Mouse (Mus musculus) cerebellum, postnatal 4 days (tissue): ENCODE results near the gene Tmem270.

Experiments used
- DNase-seq, 2 experiments: peaks; one replicate each; pipeline ENCODE4 v3.0.0; 2022; ENCODE audit warnings: low spot score in 2 of 2, mixed read lengths in 1 of 2

The Tmem270 gene

GRCm38 (mm10) chr5:134887447-134888335 lies 18.8 kb downstream of the Tmem270 start:
- DNase-seq, result no peak

DNA sequence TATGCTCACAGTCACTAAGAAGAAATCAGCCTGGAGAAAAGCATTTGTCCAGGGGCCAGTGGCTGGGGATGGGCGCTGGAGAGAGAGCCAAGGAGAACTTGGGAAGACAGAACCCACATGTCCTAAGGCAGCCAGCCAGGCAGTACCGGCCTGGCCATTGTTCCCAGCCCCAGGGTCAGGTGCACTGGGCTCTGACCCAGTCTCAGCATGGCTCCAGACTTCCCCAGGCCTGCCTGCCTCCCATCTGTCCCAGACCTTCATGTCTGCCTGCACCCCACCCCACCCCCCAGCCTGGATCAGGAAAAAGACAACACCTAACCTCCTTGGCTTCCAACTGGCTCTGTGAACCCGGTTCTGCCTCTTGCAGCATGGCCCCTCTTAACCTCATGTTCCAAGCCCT lies 23.5 kb downstream of the Tmem270 start:
- peak in 1 of 2 experiments; percentile 59 for DNase-seq

- DNase-seq, result no peak
Measured at GRCm38 (mm10) chr5:134876801-134877200, 29.7 kb downstream of the Tmem270 start.

- no peak for DNase-seq
Measured at GRCm38 (mm10) chr5:134875245-134875644, 31.3 kb downstream of the Tmem270 start.

- peak; percentile 39 to 80 for DNase-seq
Measured at GRCm38 (mm10) chr5:134873956-134874879, 32.3 kb downstream of the Tmem270 start.

- DNase-seq, result no peak
Measured at GRCm38 (mm10) chr5:134873034-134873433, 33.5 kb downstream of the Tmem270 start.

- no peak for DNase-seq
Measured at GRCm38 (mm10) chr5:134872597-134872996, 33.9 kb downstream of the Tmem270 start.

DNA sequence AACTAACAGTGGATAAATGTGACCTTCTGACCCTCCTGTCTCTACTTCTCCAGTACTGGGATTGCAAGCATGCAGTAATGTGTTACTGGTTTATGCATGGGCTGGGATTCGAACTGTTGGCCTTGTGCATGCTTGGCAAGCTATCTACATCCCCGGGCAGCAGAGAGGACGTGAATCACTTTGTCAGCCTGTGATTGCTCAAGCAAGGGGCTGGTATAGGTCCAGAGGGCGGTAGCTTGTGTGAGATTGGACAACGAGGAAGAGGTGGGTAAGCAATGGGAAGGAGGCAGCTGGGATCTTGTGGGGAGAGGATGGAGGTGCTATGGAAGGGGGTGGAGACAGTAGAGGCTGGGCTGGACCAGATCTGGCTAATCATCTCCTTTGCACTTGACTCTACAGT lies 38.0 kb downstream of the Tmem270 start:
- no peak for DNase-seq

GRCm38 (mm10) chr5:134867320-134868144 lies 39.0 kb downstream of the Tmem270 start:
- DNase-seq, result no peak

DNA sequence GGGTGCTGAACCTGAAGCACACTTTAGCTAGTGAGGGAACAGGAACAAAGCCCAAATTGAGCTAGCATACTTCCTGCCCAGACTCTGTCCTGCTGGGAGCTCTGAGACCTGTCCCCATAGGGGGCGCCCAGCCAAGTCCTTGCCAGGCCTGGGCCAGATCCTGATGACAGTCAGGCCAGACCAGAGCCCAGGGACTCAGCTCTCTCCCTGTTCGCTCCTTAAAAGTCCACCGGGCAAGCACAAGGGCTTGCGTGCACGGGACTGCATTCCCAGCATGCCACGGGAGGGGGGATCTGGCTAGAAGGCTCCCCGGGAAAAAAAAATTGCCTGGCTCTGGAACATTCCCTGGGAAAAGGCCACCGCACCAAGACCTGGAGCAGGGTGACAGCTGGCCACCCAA lies 41.4 kb downstream of the Tmem270 start:
- DNase-seq, result peak in 1 of 2 experiments; percentile 38

GRCm38 (mm10) chr5:134861902-134862497 lies 44.5 kb downstream of the Tmem270 start:
- DNase-seq, result no peak

DNA sequence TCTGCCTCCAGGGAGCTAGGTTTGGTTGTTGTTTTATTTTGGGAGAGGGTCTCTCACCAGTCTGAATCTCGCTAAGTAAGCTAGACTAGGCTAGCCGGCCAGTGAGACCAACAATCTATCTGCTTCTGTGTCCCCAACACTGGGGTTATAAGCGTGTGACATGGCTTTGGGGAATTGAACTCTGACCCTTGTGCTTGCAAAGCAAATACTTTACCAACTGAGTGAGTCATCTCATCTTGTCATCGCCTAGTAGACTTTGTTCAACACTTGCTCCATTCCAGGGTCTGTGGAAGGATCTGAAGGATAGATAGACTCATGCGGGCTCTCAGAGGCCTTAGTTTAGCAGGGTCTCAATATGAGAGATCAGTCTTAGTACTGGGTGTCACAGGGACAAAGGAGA lies 47.3 kb downstream of the Tmem270 start:
- DNase-seq, result no peak

DNA sequence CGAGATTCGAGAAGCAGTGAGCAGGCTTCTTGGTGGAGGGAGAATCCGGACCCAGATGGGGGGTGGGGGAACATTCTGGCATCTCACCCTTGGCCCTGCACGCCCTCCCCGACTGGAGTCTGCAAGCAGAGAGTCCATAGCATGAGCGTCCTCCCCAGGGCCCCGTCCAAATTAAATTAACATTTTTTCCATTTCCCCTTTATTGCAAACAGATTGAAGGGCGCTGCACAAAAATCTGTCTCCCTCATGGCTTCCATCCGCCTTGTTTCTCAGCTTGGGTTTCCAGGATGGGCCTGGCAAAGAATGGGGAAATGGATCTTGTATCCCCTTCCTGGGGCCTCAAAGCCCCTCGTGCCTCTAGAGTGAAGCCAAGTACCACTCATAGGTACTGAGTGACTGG lies 48.2 kb downstream of the Tmem270 start:
- DNase-seq, result no peak

DNA sequence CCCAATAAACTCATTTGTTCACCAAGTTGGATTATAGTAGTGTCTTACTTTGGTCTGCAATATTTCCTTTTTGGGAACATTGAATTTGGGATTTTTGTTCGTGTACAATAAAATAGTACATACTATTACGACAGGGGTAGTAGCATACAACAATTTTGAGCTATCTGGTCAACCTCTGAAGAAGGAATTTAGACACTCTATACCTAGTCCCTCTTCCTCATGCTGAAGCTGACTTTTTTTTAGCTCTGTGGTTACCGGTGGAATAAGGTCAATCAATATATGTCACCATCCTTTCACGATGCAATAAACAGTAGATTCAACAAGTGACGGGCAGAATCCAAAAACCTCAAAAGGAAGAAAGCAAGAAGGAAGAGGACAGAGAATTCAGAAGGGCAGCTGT lies 53.7 kb downstream of the Tmem270 start:
- DNase-seq, result no peak
